Mouse (Mus musculus) ZHBTc4 (cell line): ENCODE measurements around the gene Slc11a2.
"Not testable (repeated sequence)": the region's sequence is repeated elsewhere in the genome, so short reads cannot be mapped to it uniquely, and the experiment has no call there.

ENCODE experiments used
- DNase-seq: peaks from one replicate; pipeline ENCODE4 v3.0.0-alpha.2; 2011; ENCODE audit warnings: low read depth, low spot score

The Slc11a2 gene

DNA sequence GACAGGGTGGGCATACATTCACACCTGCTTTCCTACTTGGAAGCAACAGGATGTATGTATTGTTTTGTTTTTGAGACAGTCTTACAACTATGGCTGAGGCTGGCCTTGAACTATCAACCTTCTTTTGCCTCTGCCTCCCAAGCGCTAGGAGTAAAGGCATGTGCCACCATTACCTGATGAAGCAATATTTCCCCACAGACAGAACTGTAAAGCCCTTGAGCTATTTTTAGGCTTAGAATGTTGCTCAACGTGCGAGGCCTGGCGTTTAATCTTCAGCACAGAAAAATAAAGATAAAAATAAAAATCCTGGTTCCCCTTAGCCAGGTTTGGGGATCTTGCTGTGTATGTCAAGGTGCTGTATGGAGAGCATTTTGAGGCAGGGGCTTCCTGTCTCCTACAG, 11.2 kb upstream of the Slc11a2 start:
- no peak for DNase-seq

DNA sequence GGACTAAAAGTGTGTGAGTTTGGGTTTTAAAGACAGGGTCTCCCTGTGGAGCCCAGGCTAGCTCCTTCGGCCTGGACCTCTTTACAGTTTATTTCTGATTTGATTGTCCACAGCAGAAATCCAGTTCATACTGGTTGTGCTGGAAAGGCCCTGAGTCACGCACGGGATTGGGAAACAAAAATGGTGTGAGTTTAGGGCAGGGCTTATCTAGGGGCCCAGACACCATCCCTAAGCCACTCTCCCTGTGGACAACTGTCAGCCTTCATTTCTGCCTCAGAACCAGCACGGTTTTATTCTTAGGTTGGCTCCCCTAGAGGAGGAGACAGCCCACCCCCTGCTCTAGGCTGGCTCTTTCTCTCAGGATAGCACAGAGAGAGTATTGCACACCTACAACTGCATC, 8.4 kb upstream of the Slc11a2 start:
- DNase-seq, result no peak

DNA sequence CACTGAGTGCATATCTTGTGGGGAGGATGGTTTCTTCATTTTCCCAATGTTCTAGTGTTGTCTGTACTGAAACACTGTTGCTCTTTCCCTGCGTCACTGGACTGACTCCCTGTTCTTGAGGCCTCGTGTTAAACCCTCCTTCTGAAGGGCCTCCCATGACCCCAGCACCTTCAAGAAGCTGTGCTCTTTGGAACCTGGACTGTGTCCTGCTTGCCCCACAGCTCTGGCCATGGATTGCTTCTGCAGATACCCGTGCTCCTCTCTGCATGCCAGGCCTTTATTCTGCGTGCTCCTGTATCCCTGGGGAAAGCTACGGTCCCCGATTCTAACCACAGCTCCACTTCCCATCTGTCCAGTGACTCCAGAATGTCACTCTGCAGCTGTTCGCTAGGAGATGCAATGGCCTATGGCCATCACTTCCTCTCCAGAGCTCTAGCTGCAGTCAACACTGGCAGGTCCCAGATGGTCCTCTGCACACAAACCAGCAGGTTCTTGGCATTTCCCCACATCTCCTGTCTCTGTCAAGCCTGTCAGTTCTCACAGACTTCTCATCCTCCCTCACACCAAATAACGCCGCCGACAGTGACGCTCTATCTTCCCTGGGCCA, 5.2 kb upstream of the Slc11a2 start:
- no peak for DNase-seq

DNA sequence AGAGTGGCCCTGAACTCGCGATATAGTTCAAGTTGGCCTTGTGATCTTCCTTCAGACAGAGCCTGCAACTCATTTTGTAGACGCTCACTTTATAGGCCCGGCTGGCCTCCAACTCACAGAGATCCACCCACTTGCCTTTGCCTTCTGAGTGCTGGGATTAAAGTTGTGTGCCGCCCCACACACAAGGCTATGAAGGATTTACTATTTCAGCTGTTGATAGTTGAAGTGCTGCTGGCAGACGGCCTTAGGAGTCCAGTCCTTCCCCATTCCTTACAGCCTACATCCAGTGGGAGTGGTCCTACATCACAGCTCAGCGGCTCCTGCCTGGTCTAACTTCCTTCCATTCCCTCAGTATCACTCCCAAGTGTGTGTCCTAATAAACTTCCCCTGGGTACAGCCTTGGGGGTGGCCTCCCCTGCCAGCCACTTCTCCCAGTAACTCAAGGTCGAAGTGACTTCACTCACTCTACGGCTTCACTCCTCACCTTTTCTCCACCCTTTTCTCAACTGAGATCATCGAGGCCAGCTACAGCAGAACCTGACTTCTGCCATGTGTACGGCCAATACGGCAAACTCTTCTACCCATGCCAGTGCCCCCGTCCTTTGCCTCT, 3.5 kb upstream of the Slc11a2 start:
- DNase-seq, result no peak

DNA sequence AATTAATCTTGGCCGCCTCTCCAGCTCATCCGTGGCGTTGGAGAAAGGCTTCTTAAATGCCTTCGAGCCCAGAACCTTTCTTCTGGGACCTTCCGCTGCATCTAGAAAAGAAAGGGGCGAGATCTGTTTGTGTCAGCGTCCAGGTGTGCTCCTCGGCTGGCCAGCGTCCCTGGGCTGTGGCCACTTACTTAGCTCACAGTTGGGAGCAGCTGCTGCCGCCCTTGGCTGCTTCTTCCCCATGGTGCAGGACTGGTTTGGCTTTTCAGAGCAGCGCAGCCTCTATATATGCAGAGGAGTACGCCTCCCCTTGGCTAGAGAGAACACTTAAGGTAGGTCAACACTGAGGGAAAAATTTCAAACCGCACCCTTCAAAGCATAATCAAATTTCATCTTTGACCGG, 956 bp downstream of the Slc11a2 start:
- no peak for DNase-seq

DNA sequence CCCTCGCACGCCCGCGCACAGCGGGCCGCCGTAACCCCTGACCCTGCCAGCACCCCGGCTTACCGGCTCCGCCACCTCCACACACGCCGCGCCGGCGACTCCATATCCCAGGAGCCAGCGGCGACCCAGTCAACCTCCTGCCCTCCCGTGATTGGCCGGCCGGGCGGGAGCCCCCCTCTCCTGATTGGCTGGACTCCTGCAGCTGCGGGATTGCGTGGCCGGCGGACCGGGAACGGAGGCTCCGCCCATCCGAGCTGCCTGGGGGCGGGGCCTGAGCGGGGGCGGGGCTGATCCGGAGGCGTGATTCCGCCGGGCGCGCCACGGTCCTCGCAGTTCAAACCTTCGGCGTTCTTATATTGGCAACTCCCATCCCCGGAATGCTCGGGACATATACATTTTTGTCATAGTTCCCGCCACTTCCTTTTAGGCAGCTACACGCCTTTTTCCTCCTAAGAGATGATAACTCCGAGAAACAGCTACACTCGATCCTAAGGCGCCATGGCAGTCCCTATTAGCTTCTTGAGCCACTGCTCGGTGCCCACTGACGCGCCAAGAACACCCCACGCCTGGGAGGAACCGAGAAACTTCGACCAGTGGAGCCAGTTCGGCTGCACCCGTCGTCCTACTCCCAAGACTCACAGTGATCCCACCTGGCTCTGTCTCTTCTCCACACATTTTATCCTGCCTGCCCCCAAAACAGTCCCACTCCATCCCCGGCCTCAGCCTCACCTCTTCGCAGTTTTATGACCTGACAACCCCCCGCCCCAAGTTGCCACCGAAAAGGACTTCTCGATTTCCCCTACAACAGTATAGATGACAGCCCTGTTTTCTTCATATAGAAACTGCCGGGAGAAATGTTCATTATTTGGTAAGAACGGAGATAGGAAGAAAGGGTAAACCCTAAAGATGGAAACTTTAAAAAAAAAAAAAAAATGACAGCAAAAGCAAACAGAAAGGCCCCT, 1.7 kb downstream of the Slc11a2 start:
- DNase-seq, result peak; percentile 97

DNA sequence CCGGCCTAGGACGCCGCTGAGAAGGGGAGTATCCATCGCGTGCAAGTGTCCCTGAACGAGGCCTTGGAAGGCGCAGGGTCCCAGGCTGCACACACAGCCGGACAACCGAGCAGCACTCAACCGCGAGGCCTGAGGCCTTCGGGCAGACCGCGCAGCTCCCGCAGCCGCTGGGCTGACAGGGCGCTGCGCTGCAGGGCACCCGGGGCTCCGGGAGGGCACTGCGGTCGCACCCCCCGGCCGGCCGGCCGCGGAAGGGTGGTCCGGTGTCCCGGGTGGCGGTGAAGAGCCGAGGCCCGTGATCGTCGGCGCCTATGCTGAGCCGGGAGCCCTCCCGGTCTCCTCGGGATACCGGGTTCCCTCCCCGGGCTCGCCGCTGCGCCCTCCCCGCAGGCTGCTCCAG, 2.4 kb downstream of the Slc11a2 start:
- peak; percentile 53 for DNase-seq

DNA sequence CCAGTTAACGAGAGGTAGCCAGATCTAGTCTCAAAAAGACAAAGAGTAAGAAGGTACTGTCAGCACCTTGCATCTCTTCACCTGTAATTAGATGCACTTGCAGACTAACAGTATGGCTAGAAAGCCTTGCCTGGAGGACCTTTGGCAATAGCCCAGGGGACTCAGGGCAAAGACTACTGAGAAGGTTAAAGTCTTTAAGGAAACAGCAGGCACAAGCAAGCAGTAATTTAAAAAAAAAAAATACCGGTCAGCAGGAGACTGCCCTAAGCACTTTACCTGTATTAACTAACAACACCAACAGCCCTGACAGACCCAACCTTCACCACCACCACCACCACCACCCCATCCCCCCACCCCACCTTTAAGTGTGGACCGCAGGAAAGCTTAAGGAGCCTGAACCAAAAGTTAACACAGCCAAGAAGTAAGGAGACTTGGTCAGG, 3.1 kb downstream of the Slc11a2 start, which contains the start of gene Gm5475:
Gene Gm5475 (plus strand): TSS at position 390 of the 440 bp plus-strand sequence.
- DNase-seq, result not testable (repeated sequence)

DNA sequence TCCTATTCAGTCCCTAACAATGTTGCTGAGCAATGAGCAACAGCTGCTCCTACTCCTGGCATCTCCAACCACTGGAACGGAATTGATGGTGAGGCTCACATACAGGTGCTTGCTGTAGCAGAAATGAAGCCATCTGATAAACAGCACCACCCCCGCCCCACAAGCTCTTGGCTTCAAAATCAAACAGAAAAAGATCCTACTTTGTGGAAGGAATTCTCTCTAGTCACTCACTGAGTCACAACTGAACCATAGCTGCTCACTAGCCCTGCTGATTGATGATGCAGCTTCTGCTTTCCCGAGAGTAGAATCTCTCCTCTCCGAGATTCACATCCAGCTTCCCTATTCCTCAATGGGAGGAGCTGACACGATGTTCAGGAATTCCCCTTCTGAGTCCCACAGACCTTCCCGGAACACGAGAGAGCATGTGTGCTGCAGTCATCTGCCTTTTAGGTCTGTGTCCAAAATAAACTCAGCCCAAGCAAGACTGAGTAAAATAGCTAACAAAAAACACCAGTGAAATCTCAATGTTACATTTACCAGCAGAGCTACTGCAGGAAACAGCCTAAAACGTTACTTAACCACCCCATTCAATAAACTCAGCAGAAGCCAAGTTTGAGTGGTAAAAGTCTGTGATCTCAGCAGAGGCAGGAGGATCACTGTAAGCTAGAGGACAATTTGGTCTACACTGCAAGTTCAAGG, 3.7 kb downstream of the Slc11a2 start:
- no peak for DNase-seq

DNA sequence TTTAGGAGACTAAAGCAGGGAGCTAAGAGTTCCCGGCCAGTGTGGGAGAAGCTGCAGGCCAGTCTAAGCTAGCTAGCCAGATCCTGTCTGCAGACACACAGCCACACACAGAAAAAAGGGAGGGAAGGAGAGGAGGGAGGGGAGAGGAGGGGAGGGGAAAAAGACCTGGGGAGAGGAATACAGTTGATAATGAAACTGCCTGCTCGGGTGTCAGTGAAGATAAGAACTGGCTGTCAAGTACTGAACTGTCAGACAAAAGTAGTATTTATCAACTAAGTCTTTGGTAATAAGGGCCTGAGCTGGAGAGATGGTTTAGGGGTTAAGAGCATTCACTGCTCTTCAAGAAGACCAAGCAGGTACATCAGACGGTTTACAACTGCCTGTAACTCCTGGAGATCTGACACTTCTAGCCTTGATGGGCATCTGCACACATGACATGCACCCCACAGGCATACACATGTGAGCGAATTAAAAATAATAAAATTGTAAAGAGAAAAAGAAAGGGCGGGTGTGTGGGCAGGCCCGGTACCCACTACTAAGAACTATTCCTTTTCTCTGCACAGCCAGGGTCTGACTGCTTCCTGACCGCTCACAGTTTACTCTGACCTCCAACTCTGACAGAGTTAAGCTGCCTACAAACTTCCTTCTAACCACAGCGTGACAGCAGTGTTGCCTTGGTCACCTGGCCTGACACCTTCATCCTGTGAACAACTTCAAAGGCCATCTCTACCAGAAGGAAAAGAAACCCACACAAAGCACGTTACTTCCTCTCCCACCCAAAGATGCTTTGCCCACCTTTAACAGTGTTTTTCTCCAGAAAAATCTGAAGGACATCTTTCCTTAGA, 4.7 kb downstream of the Slc11a2 start:
- DNase-seq, result no peak

DNA sequence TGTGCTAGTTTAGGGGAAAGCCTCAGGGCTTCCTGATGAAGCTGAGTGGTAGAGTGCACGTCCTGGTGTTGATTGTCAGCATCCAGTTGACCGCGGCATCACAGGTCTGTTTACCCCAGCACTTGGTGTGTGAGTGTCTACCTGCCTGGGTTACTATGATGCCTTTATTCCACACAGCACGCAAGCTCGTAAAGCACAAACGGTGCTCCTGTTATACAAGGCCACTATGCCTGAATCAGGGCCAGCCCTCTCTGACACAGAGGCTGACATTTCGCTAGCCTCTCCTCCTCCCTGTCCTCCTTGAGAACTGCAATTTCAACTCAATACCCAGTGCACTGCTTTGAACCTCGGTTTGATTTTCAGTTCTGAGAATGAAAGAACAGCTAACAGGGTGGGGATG, 5.6 kb downstream of the Slc11a2 start:
- no peak for DNase-seq

DNA sequence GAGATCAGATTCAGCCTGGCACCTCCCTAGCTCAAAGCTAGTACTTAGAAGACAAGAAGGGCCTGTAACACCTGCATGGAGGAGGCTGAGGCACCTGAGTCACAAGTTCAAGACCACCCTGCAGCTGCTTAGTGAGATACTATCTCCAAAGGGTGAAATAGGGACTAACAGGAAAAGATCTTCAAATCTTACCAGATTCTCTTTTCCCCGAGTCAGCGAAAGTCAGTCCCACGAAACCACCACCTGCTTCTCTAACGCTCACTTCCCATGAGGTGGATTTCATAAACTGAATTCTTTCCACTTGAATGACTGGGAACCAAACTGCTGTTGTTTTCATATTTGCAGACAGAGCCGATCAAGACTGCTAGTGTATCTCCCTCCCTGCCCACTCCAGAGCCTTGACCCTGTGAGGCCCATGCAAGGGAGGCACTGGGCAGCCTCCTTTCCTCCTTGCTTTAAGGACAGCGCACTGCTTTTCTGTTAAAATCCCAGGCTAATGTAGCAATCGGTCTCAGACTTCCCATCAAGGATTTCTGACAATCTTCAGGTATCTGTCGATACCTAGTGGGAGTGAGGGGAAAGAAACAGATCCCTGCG, 6.9 kb downstream of the Slc11a2 start:
- no peak for DNase-seq

DNA sequence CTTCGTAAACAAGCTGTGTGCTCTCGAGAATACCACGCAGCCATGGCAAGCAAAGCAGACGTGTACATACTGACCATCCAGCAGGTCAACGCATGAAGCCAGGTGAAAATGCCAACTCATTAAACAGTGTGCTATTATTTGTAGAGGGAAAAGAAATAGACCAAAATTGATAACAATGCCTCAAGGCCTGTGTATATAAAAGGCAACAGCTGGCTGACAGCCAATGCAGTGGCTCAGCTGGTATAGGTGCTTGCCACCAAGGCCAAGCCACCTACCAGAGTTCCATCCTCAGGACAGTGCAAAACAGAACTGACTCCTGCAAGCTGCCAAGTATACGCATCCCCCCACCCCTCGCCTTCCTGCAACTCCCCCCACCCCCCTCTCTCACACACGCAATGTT, 9.2 kb downstream of the Slc11a2 start:
- DNase-seq, result no peak

DNA sequence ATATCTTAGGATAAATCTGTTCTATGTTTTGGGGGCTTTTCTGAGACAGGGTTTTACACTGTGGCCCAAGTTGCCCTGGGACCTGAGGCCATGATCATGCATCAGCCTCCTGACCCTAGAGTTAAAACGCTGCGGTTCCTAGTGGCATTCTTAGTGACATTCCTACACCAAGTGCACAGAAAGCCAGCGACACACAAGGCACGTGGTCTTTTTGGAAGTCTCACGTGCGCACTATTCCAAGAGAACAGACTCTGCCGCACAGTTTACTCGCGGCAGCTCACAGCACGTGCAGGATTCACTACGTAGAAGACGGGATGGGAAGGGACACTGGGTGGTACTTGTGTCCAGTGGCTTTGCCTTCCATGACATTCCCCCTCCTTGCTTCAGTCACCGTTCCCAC, 9.9 kb downstream of the Slc11a2 start:
- DNase-seq, result no peak

DNA sequence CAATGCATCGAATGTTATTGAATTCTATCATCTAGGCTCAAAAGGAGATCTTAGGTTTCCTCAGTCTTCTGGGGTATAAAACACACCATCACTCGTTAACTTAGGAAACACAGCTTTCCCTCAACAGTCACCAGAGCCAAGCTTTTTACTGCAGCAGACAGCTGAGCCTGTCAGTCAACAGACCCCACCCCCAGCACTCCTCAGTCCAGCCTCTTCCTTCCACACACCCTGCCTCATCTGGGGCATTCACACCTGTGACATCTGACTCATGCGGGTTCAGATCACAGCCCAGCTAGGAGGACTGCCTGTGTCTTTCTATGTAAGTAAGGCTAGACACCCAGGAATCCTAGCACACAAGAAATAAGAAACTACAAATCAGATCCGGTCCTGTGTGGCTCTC, 10.9 kb downstream of the Slc11a2 start:
- DNase-seq, result no peak

DNA sequence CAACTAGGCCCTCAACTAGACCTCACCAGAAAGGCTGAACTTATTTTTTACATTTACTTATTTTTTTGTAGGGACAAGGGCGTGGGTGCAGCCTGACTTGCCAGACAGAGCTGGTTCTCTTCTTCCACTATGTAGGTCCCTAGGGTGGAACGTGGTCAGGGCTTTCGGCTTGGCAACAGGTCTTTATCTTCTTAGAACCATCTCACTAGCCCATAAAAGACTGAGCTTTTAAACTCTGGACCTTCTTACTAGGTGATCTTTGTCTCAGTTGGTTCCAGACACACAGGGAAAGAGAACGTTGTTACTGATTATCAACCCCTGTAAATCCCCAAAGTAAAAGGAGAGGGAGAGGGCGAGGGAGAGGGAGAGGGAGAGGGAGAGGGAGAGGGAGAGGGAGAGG, 11.6 kb downstream of the Slc11a2 start:
- DNase-seq, result no peak

DNA sequence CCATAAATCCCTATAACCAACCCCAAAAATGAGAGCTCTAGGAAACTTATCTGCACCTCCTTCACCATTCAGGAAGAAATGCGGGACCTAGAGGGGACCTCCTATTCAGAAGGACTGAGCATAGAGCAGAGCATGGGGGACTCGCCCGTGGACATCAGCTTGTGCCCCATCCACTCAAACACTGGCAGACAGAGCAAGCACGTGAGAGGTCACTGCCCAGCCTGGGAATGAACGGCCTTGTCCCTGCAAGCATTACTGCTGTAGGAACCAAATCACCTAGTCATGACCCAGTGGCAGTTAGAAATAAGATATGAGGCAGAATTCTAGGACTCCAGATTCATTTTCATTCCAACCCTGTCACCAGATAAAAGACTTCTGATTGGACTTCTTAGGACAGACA, 13.1 kb downstream of the Slc11a2 start:
- DNase-seq, result no peak

DNA sequence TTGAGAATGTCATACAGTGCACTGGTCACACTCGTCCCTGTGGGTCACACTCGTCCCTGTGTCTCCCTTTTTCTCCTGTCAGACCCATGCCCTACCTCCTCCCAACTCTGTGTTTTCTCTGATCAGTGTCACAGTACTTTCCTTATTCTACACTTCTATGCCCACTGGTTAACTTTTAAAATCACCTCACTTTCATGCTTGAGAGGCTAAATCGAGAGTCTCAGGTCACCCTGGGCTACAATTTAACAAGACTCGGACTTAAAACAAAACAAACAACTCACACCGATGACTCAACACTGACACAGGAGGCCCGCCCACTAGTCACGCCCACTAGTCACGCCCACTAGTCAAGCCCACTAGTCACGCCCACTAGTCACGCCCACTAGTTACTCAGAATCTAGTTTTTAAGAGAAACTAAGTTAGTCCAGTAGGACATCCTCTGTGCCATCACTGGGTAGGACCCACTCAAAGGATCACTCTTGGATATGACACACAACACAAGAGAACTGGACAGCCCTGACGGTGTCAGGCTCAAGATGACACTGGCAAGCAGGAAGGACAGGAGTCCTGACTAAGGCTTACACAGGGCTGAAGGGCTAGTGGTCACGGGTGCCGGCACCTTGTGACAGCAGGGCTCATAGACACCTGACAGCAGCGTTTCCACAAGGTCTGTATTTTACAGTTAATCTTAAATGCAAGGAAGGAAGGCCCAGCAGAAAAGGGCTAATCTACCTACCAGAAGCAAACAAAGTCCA, 13.8 kb downstream of the Slc11a2 start:
- no peak for DNase-seq

DNA sequence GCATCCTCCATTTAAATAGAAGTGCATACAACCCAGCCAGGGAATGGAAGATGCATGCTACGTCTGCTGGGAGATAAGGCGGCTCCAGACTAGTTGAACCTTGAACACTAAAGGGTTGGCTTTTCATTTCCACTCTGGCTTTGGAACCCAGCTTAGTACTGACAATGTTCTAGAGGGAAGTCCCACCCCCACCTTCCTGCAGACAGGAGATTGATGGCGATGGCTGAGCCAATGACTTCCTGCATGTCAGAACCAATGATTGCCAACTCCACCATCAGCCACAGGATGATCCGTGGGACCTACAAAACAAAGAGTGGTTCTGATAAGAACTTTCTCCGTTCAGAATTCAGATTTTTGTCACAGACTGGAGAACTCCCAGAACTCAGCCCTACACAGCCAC, 18.8 kb downstream of the Slc11a2 start:
- peak; percentile 88 for DNase-seq
